Comparison of ENCODE assay signal across 8 mouse cellular contexts in the genomic region with DNA sequence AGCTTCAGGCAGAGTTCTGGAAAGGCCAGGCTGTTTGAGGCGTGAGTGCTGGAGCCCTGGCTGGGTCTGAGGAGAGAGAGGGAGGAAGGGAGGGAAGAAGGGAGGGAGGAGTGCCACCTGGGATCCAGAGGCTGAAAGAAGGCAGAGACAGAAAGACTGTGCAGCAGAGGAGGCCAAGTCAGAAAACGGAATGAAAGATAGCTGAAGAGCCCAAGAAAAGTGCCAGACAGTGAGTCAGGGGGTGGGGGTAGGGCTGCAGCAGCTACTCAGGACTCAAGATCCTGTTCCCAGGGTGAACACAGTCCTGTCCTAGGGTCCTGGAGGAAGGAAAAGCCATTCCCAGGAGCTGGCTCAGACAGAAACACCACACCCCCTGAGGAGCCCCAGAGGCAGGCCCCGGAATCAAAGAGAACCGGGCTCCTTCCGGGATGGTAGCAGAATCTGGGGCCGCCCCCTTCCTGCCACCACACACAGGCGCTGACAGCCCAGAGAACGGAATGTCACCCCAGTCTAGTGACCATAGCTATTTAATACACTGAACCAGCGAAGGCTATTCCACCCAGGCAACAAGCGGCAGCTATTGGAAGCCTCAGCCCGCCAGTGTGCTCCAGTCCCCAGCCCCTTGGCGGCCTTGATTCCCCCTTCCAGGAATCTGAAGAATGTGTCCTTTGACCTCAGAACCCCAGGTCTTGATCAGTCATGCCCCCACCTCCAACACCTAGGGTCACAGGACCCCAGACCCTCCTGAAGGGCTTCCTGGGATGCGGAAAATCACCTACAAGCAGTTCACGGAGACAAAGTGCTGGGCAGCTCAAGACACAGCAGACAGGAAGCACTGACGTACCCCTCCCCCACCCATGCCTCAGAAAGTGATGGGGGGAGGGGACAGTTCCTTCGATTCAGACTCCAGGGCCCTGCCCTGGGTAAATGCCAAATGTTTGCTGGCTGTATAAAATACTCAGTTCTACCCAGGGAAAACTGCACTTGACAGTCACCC. TPM values are rescaled to one million over a fixed set of nuclear protein-coding genes. Genes with fewer than 3 reads are reported as not detected.
DNase-seq lines count a peak whose midpoint lies in the region; ATAC-seq and TF ChIP-seq lines count a peak whose summit lies in the region.

No protein-coding gene starts in this region.

- no peaks in the 10 kb centered on the region for H3K36me3 ChIP-seq in erythroblast, embryonic 14.5 days (ENCODE audit: control insufficient read depth)
- no peaks in the 10 kb centered on the region for H3K36me3 ChIP-seq in forebrain, postnatal 0 days (ENCODE audit: insufficient read depth)
- H3K36me3 ChIP-seq in hindbrain, embryonic 11.5 days (ENCODE audit: control insufficient read depth, insufficient read depth, low read length): no peaks in the 10 kb centered on the region
- H3K36me3 ChIP-seq in limb, embryonic 10.5 days: no peaks in the 10 kb centered on the region; the same call in 1 of the 2 replicates
- H3K36me3 ChIP-seq in spleen, adult 2 months (ENCODE audit: control insufficient read depth, insufficient read depth, low read length): 0 out of 2 replicates have a peak, but pooled peaks cover 1% of the 10 kb centered on the region

- no peaks in the 10 kb centered on the region for H3K9me3 ChIP-seq in erythroblast, embryonic 14.5 days (ENCODE audit: control insufficient read depth, low read length)
- H3K9me3 ChIP-seq in forebrain, postnatal 0 days (ENCODE audit: low read length): no peaks in the 10 kb centered on the region
- no peaks in the 10 kb centered on the region for H3K9me3 ChIP-seq in hindbrain, embryonic 11.5 days (ENCODE audit: control insufficient read depth, low read length)
- no peaks in the 10 kb centered on the region for H3K9me3 ChIP-seq in limb, embryonic 10.5 days (replicated peaks)

- H3K4me3 ChIP-seq in erythroblast, embryonic 14.5 days (replicated peaks): peak overlapping the region; percentile 17
- peak overlapping the region; percentile 9 for H3K4me3 ChIP-seq in forebrain, postnatal 0 days (ENCODE audit: low read depth, low read length)
- peak overlapping the region; percentile 12 for H3K4me3 ChIP-seq in hindbrain, embryonic 11.5 days (ENCODE audit: low read depth, low read length)
- H3K4me3 ChIP-seq in limb, embryonic 10.5 days: peak overlapping the region; percentile 73
- peak overlapping the region; percentile 97 for H3K4me3 ChIP-seq in spleen, adult 2 months (ENCODE audit: extremely low read depth, insufficient read depth, insufficient read length)

- H3K27ac ChIP-seq in forebrain, postnatal 0 days (ENCODE audit: low read depth, low read length): peak overlapping the region; percentile 69
- peak overlapping the region; percentile 73 for H3K27ac ChIP-seq in hindbrain, embryonic 11.5 days (ENCODE audit: low read depth, low read length)
- H3K27ac ChIP-seq in limb, embryonic 10.5 days: peak overlapping the region; percentile 93
- peak overlapping the region; percentile 97 for H3K27ac ChIP-seq in spleen, adult 2 months (ENCODE audit: insufficient read depth, low read length)

- H3K9ac ChIP-seq in forebrain, postnatal 0 days: no peak overlapping the region
- peak overlapping the region; percentile 50 for H3K9ac ChIP-seq in hindbrain, embryonic 11.5 days (ENCODE audit: low read depth, low read length)

- peaks cover 46% of the 10 kb centered on the region for H3K27me3 ChIP-seq in erythroblast, embryonic 14.5 days (ENCODE audit: control insufficient read depth)
- H3K27me3 ChIP-seq in forebrain, postnatal 0 days (ENCODE audit: insufficient read depth, low read length): 0 out of 2 replicates have a peak, but pooled peaks cover 2% of the 10 kb centered on the region
- peaks cover 10% of the 10 kb centered on the region for H3K27me3 ChIP-seq in hindbrain, embryonic 11.5 days (ENCODE audit: control insufficient read depth, insufficient read depth, low read length)
- no peaks in the 10 kb centered on the region for H3K27me3 ChIP-seq in limb, embryonic 10.5 days (ENCODE audit: low read depth, poor library complexity, severe bottlenecking)
- no peaks in the 10 kb centered on the region for H3K27me3 ChIP-seq in spleen, adult 2 months (ENCODE audit: control insufficient read depth, insufficient read depth, low read length)

- no peak for TF ChIP-seq CTCF in brain, embryonic 14.5 days (IDR thresholded peaks at IDR 0.05; ENCODE audit: borderline replicate concordance, extremely low read depth, insufficient read depth, insufficient read length)
- TF ChIP-seq CTCF in forebrain, postnatal 0 days (IDR thresholded peaks at IDR 0.05; ENCODE audit: low read depth): no peak
- TF ChIP-seq CTCF in spleen, adult 2 months (IDR thresholded peaks at IDR 0.05; ENCODE audit: extremely low read depth, insufficient read depth, insufficient read length, insufficient replicate concordance): no peak; the same call in 1 of the 2 replicates

- H3K4me1 ChIP-seq in erythroblast, embryonic 14.5 days (ENCODE audit: control insufficient read depth): peaks cover 50% of the 10 kb centered on the region
- peaks cover 7% of the 10 kb centered on the region; the same call in 1 of the 2 replicates for H3K4me1 ChIP-seq in forebrain, postnatal 0 days (ENCODE audit: insufficient read depth)
- peaks cover 30% of the 10 kb centered on the region for H3K4me1 ChIP-seq in hindbrain, embryonic 11.5 days (replicated peaks; ENCODE audit: control insufficient read depth, insufficient read depth, low read length)
- H3K4me1 ChIP-seq in limb, embryonic 10.5 days: peaks cover 92% of the 10 kb centered on the region
- peaks cover 29% of the 10 kb centered on the region; the same call in 1 of the 2 replicates for H3K4me1 ChIP-seq in spleen, adult 2 months (ENCODE audit: control insufficient read depth, insufficient read depth, insufficient read length)

- peak; percentile 77 for DNase-seq in brain, embryonic 14.5 days (ENCODE audit: low read depth)
- peak; percentile 49 for DNase-seq in forebrain, postnatal 0 days
- peak; percentile 82 for DNase-seq in hindbrain, embryonic 11.5 days (ENCODE audit: low spot score)
- peak; percentile 80 for DNase-seq in limb, embryonic 10.5 days (ENCODE audit: low spot score)
- peak; percentile 83 for DNase-seq in mesoderm, embryonic 11.5 days (ENCODE audit: low read depth, low spot score)
- DNase-seq in spleen, adult 2 months (ENCODE audit: low read depth in 1 of 2, low spot score in 2 of 2): peak; percentile 58 to 81

- no peak for ATAC-seq in erythroblast, adult 5-6 weeks (replicated peaks; ENCODE audit: low FRiP score, poor library complexity, severe bottlenecking)
- peak; percentile 32 for ATAC-seq in forebrain, postnatal 0 days
- ATAC-seq in hindbrain, embryonic 11.5 days (ENCODE audit: low FRiP score): peak; percentile 54; the same call in 1 of the 2 replicates

- peak overlapping the region; percentile 89 for H3K4me2 ChIP-seq in forebrain, postnatal 0 days (ENCODE audit: low read depth)
- H3K4me2 ChIP-seq in hindbrain, embryonic 11.5 days (replicated peaks; ENCODE audit: low read depth, low read length): peak overlapping the region; percentile 93

- WGBS in forebrain, postnatal 0 days: 5% methylated on average over 16 of the region's 16 CpGs
- 1% methylated on average over 16 of the region's 16 CpGs for WGBS in hindbrain, embryonic 11.5 days
- WGBS in limb, embryonic 10.5 days: under 1% methylated on average over 16 of the region's 16 CpGs
- 3% methylated on average over 16 of the region's 16 CpGs for WGBS in spleen, adult 2 months

- TF ChIP-seq POLR2A in brain, embryonic 14.5 days (IDR thresholded peaks at IDR 0.05; ENCODE audit: borderline replicate concordance, extremely low read depth, insufficient read depth, insufficient read length, poor library complexity, severe bottlenecking): no peak
- 0 out of 2 replicates have a peak, but pooled peaks have one; percentile 24 for TF ChIP-seq POLR2A in spleen, adult 2 months (IDR thresholded peaks at IDR 0.05; ENCODE audit: low read depth, low read length)

RNA-seq across cellular contexts. Expression of gene Csrnp1, which starts 3.0 kb away (rescaled TPM):
- 0.12 and 0.23 TPM in 2 replicates for polyA plus RNA-seq in erythroblast, embryonic 14.5 days (2012)
- 2.7 and 2.9 TPM in 2 replicates for total RNA-seq in erythroblast, adult 5-6 weeks (2015; ENCODE audit: low replicate concordance)
- total RNA-seq in erythroblast, adult 5-6 weeks (2017; ENCODE audit: low replicate concordance): 1.4 and 3.2 TPM in 2 replicates
- 3.4 and 4.9 TPM in 2 replicates for polyA plus RNA-seq in brain, embryonic 14.5 days (2012; rRNA removed)
- total RNA-seq in forebrain, postnatal 0 days (2014; rRNA removed): 6.3 and 10.9 TPM in 2 replicates
- polyA plus RNA-seq in forebrain, postnatal 0 days (2015; fragmentation: Nextera tagmentation; extraction: Ambion mirVana): 2.2 and 2.7 TPM in 2 replicates
- polyA plus RNA-seq in hindbrain, embryonic 11.5 days (2014; fragmentation: Nextera tagmentation; extraction: Ambion mirVana): 0.62 and 1.3 TPM in 2 replicates
- 3.2 and 3.5 TPM in 2 replicates for polyA plus RNA-seq in limb, embryonic 10.5 days (2016; fragmentation: Nextera tagmentation; extraction: Ambion mirVana)
- 50.5 and 78.5 TPM in 2 replicates for polyA plus RNA-seq in spleen, adult 2 months (2012; rRNA removed)

RNA-seq across cellular contexts. Expression of gene Xirp1, which starts 41.9 kb away (rescaled TPM):
- not detected in 2 replicates for polyA plus RNA-seq in erythroblast, embryonic 14.5 days (2012)
- not detected in 2 replicates for total RNA-seq in erythroblast, adult 5-6 weeks (2015; ENCODE audit: low replicate concordance)
- not detected in 2 replicates for total RNA-seq in erythroblast, adult 5-6 weeks (2017; ENCODE audit: low replicate concordance)
- 0.01 TPM in 1 of 2 replicates, not detected in the other for polyA plus RNA-seq in brain, embryonic 14.5 days (2012; rRNA removed)
- not detected in 2 replicates for total RNA-seq in forebrain, postnatal 0 days (2014; rRNA removed)
- polyA plus RNA-seq in forebrain, postnatal 0 days (2015; fragmentation: Nextera tagmentation; extraction: Ambion mirVana): not detected in 2 replicates
- polyA plus RNA-seq in hindbrain, embryonic 11.5 days (2014; fragmentation: Nextera tagmentation; extraction: Ambion mirVana): 0.04 TPM in 1 of 2 replicates, not detected in the other
- 0.05 and 0.09 TPM in 2 replicates for polyA plus RNA-seq in limb, embryonic 10.5 days (2016; fragmentation: Nextera tagmentation; extraction: Ambion mirVana)
- 0.08 TPM in 2 replicates for polyA plus RNA-seq in spleen, adult 2 months (2012; rRNA removed)

RNA-seq across cellular contexts. Expression of gene Ttc21a, which starts 44.1 kb away (rescaled TPM):
- not detected in 2 replicates for polyA plus RNA-seq in erythroblast, embryonic 14.5 days (2012)
- 0.77 and 2.5 TPM in 2 replicates for total RNA-seq in erythroblast, adult 5-6 weeks (2015; ENCODE audit: low replicate concordance)
- total RNA-seq in erythroblast, adult 5-6 weeks (2017; ENCODE audit: low replicate concordance): 1.2 and 2.0 TPM in 2 replicates
- 1.1 and 2.1 TPM in 2 replicates for polyA plus RNA-seq in brain, embryonic 14.5 days (2012; rRNA removed)
- total RNA-seq in forebrain, postnatal 0 days (2014; rRNA removed): 2.5 and 4.3 TPM in 2 replicates
- 0.45 and 0.85 TPM in 2 replicates for polyA plus RNA-seq in forebrain, postnatal 0 days (2015; fragmentation: Nextera tagmentation; extraction: Ambion mirVana)
- polyA plus RNA-seq in hindbrain, embryonic 11.5 days (2014; fragmentation: Nextera tagmentation; extraction: Ambion mirVana): 0.23 and 0.60 TPM in 2 replicates
- 0.34 and 0.43 TPM in 2 replicates for polyA plus RNA-seq in limb, embryonic 10.5 days (2016; fragmentation: Nextera tagmentation; extraction: Ambion mirVana)
- polyA plus RNA-seq in spleen, adult 2 months (2012; rRNA removed): 0.04 and 0.15 TPM in 2 replicates

RNA-seq across cellular contexts. Expression of gene Gorasp1, which starts 44.1 kb away (rescaled TPM):
- 0.49 and 0.59 TPM in 2 replicates for polyA plus RNA-seq in erythroblast, embryonic 14.5 days (2012)
- 1.0 and 3.5 TPM in 2 replicates for total RNA-seq in erythroblast, adult 5-6 weeks (2015; ENCODE audit: low replicate concordance)
- total RNA-seq in erythroblast, adult 5-6 weeks (2017; ENCODE audit: low replicate concordance): 0.56 and 2.7 TPM in 2 replicates
- 22.5 and 23.2 TPM in 2 replicates for polyA plus RNA-seq in brain, embryonic 14.5 days (2012; rRNA removed)
- 15.3 and 27.9 TPM in 2 replicates for total RNA-seq in forebrain, postnatal 0 days (2014; rRNA removed)
- 20.3 and 24.0 TPM in 2 replicates for polyA plus RNA-seq in forebrain, postnatal 0 days (2015; fragmentation: Nextera tagmentation; extraction: Ambion mirVana)
- polyA plus RNA-seq in hindbrain, embryonic 11.5 days (2014; fragmentation: Nextera tagmentation; extraction: Ambion mirVana): 17.3 and 18.5 TPM in 2 replicates
- 30.3 and 33.0 TPM in 2 replicates for polyA plus RNA-seq in limb, embryonic 10.5 days (2016; fragmentation: Nextera tagmentation; extraction: Ambion mirVana)
- 6.6 and 7.6 TPM in 2 replicates for polyA plus RNA-seq in spleen, adult 2 months (2012; rRNA removed)

Comparison
In these comparisons a context has a peak if more than half of its experiments do, and no peak if none do; other contexts are left out.
1. H3K4me3 ChIP-seq: peak in every context shown above with its lines; median percentile 97 in spleen, adult 2 months; 73 in limb, embryonic 10.5 days; 17 in erythroblast, embryonic 14.5 days; 12 in hindbrain, embryonic 11.5 days; 9 in forebrain, postnatal 0 days.